Mouse (Mus musculus) frontal cortex, adult (tissue): ENCODE measurements around the gene Akap7.

Source experiments
- ATAC-seq: cut with Nextera tagmentation; 2 replicates; pipeline ENCODE4 v1.9.2; 2017; ENCODE audit warnings: mild to moderate bottlenecking, moderate library complexity, mixed read lengths; ENCODE audit not compliant: low TSS enrichment

Gene Akap7

DNA sequence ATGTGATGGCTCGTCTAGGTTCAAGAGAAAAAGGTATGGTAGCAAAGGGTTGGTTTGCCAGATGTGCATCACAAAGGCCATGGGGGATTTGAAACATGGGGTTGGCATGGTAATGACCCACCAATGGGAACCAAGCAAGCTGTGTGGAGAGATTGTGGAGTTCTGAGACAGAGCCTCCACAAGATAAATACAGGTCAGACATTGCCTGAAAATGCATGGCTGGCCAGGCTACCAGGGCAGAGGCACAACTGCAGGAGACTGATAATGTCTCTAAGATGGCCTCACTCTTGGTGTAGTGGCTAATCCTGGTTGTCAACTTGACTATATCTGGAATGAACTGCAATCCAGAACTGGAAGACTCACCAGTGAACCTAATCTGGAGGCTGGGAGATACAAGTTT lies 174.1 kb downstream of the Akap7 start:
- no peak for ATAC-seq

DNA sequence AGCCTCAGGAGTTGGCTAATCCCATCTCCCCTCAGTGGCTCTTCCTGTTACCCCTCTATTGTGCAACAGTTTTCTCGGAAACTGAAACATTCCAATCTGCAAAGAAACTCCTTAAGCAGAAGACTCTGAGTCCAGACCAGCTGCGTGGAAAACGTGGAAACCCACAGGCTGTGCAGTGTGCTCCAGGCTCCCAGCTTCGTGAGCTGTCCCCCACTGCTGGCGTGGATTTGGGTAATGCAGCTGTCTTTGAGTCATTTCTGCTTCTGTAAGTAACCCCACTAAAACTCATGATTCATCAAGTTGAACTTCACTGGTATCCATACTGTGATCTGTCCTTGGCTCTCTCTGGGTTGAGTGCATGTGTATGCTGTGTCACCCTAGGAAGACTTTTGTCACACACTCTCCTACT lies 179.2 kb downstream of the Akap7 start:
- ATAC-seq: no peak

DNA sequence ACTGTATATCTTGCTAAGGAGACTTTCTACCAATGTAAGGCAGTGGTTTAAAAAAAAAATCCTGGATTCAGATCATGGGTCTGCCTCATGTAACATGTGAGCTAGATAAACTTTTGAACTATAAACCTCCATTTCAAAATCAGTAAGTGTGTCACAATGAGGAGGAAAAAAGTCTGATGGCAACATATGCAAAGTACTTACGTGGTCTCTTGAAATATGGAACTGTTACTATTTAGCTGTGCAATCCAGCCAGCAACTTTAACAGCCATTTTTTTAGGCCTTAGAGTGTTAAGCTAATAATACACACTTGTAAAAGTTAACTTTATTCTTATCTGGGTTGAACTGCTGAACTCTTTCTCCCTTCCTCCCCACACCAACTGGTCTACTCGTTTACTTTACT lies 181.6 kb downstream of the Akap7 start:
- no peak for ATAC-seq

DNA sequence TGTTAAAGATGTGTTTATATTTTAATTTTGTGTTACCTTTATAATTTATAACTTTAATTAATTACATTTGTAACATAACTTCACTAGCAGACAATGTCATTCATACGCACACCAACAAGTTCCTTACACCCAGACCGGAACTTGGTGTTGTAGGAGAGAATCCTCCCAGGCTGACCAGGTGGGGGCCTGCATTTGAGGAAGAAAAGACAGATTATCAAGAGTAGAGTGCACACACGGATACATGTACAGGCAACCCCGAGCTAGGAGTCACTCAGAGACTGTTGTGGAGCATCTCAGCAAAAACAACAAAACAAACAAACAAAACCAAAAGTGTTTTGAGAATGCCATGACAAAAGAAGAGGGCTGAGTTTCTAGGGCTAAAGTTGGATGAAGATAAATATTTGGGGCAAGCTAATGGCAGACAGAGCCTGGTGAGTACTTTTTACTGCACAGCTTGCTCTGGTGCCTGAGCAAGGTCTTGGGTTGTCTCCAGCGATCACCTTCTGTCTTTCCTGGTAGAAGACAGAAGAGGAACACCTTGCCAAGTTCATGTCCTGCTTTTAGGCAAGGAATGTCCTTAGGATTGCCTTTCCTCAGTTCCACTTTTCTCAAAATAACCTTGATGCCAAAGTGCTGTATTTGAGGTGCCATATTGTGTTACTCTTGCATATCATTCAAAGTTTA lies 186.7 kb downstream of the Akap7 start:
- ATAC-seq: no peak
